ENCODE assay signal across 10 mouse cellular contexts in the genomic region with DNA sequence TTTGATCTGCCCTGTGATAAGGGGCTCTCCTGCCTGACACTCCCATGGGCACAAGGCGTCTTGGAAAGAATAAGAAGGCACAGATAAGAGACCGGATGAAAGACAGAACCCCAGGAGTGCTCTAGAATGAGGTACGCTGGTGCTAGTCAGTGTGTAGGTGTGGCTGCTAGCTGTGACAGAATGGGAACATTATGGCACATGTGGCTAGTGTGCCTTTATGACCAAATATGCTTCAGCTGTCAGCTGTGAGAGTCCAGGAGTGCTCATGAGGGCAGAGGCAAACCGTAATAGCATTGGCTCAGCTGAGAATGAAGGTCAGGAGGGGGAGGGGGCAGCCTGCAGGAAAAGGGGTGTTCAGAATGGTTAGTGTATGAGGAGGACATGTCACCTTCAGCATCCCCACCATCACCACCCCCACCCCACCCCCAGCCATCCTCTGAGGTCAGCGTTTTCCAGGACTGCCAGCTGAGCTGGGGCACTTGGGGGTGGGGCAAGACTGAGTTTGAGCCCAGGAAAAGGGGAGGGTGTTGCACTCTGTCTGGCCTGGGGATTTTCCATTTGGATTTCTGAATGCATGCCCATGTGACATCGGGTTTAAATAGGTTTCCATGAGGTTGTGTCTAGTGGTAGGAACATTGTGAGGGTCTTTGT. TPM values are rescaled to one million over a fixed set of nuclear protein-coding genes. Genes with fewer than 3 reads are reported as not detected.
DNase-seq lines count a peak whose midpoint lies in the region; ATAC-seq lines count a peak whose summit lies in the region.
"Had no signal": no experiment of that assay in that cellular context is flagged by ENCODE, and none has a peak within 500 bp of the region (broad histone marks: within the 10 kb centered on the region; RNA-seq: fewer than 3 reads in every experiment).

No protein-coding gene starts in this region.

- no peaks in the 10 kb centered on the region for H3K36me3 ChIP-seq in neural tube, embryonic 13.5 days
- H3K36me3 ChIP-seq in stomach, embryonic 16.5 days (ENCODE audit: control insufficient read depth, insufficient read depth, low read length), result no peaks in the 10 kb centered on the region

- no peaks in the 10 kb centered on the region for H3K27me3 ChIP-seq in neural tube, embryonic 13.5 days
- no peaks in the 10 kb centered on the region for H3K27me3 ChIP-seq in stomach, embryonic 16.5 days (ENCODE audit: control insufficient read depth, insufficient read depth, low read length)

- no peak overlapping the region for H3K4me3 ChIP-seq in neural tube, embryonic 13.5 days
- no peak overlapping the region for H3K4me3 ChIP-seq in stomach, embryonic 16.5 days (replicated peaks; ENCODE audit: low read length)

- H3K9ac ChIP-seq in neural tube, embryonic 13.5 days, result no peak overlapping the region
- no peak overlapping the region for H3K9ac ChIP-seq in stomach, embryonic 16.5 days (ENCODE audit: low read length)

- peak; percentile 86 for DNase-seq in cerebellum, adult 11-12 months
- no peak for DNase-seq in neural tube, embryonic 10.5 days (ENCODE audit: extremely low spot score, low spot score)
- peak; percentile 67 for DNase-seq in kidney, postnatal 10 days
- no peak for DNase-seq in layer of hippocampus, postnatal 25 days (ENCODE audit: extremely low spot score in 1 of 2, low spot score in 1 of 2)

- peaks cover 28% of the 10 kb centered on the region for H3K4me1 ChIP-seq in neural tube, embryonic 13.5 days (replicated peaks)
- peaks cover 24% of the 10 kb centered on the region for H3K4me1 ChIP-seq in stomach, embryonic 16.5 days (ENCODE audit: control insufficient read depth, insufficient read depth, low read length)

- 59% methylated on average over 6 of the region's 6 CpGs for WGBS in neural tube, embryonic 13.5 days
- 38% methylated on average over 6 of the region's 6 CpGs for WGBS in stomach, embryonic 16.5 days

- H3K4me2 ChIP-seq in neural tube, embryonic 13.5 days, result no peak overlapping the region
- no peak overlapping the region for H3K4me2 ChIP-seq in stomach, embryonic 16.5 days (ENCODE audit: low read depth, low read length)

- peak overlapping the region; percentile 13; the same call in 1 of the 2 replicates for H3K27ac ChIP-seq in neural tube, embryonic 13.5 days (replicated peaks)
- H3K27ac ChIP-seq in stomach, embryonic 16.5 days (ENCODE audit: low read length), result peak overlapping the region; percentile 60

- no peaks in the 10 kb centered on the region for H3K9me3 ChIP-seq in neural tube, embryonic 13.5 days
- no peaks in the 10 kb centered on the region for H3K9me3 ChIP-seq in stomach, embryonic 16.5 days (replicated peaks; ENCODE audit: control insufficient read depth, low read length)

- ATAC-seq in cerebellum, adult (ENCODE audit: insufficient number of reproducible peaks, low FRiP score, low TSS enrichment), result no peak
- ATAC-seq in neural tube, embryonic 13.5 days (ENCODE audit: low read depth), result no peak
- 0 out of 2 replicates have a peak, but pooled peaks have one; percentile 19 for ATAC-seq in stomach, embryonic 16.5 days (ENCODE audit: insufficient read depth, low FRiP score)
- ATAC-seq in monocyte, adult 5-6 weeks (replicated peaks; ENCODE audit: insufficient number of reproducible peaks, low FRiP score, low TSS enrichment, poor library complexity, severe bottlenecking), result no peak

RNA-seq across cellular contexts. Expression of a gene that starts 1.4 kb away (rescaled TPM):
- polyA plus RNA-seq in neural tube, embryonic 13.5 days (2015; fragmentation: Nextera tagmentation; extraction: Ambion mirVana), result not detected in 2 replicates
- polyA plus RNA-seq in stomach, embryonic 16.5 days (2015; fragmentation: Nextera tagmentation; extraction: Ambion mirVana), result not detected in 2 replicates
- 0.76 TPM in 1 of 3 replicates, not detected in the others for total RNA-seq in monocyte, adult 5-6 weeks (2017)
- 1 to 10 TPM in 1 of 2 experiments, not detected in 1; 2.9 TPM for total RNA-seq in layer of hippocampus, postnatal 25 days (2021)
- polyA plus RNA-seq: intestine, embryonic 14.5 days; neural tube, embryonic 11.5 days had no signal

RNA-seq across cellular contexts. Expression of a gene that starts 1.4 kb away (rescaled TPM):
- not detected in 2 replicates for polyA plus RNA-seq in neural tube, embryonic 13.5 days (2015; fragmentation: Nextera tagmentation; extraction: Ambion mirVana)
- not detected in 2 replicates for polyA plus RNA-seq in stomach, embryonic 16.5 days (2015; fragmentation: Nextera tagmentation; extraction: Ambion mirVana)
- total RNA-seq in monocyte, adult 5-6 weeks (2017), result not detected in 3 replicates
- not detected for total RNA-seq in layer of hippocampus, postnatal 25 days (2021)
- polyA plus RNA-seq: intestine, embryonic 14.5 days; neural tube, embryonic 11.5 days had no signal

RNA-seq across cellular contexts. Expression of a gene that starts 7.2 kb away (rescaled TPM):
- polyA plus RNA-seq in neural tube, embryonic 13.5 days (2015; fragmentation: Nextera tagmentation; extraction: Ambion mirVana), result not detected in 2 replicates
- 76.4 and 99.5 TPM in 2 replicates for polyA plus RNA-seq in stomach, embryonic 16.5 days (2015; fragmentation: Nextera tagmentation; extraction: Ambion mirVana)
- total RNA-seq in monocyte, adult 5-6 weeks (2017), result not detected in 3 replicates
- total RNA-seq in layer of hippocampus, postnatal 25 days (2021), result not detected

RNA-seq across cellular contexts. Expression of a gene that starts 23.5 kb away (rescaled TPM):
- 1.7 and 2.0 TPM in 2 replicates for polyA plus RNA-seq in neural tube, embryonic 13.5 days (2015; fragmentation: Nextera tagmentation; extraction: Ambion mirVana)
- 2.6 and 3.0 TPM in 2 replicates for polyA plus RNA-seq in stomach, embryonic 16.5 days (2015; fragmentation: Nextera tagmentation; extraction: Ambion mirVana)
- total RNA-seq in monocyte, adult 5-6 weeks (2017), result 0.19 TPM in 1 of 3 replicates, not detected in the others
- total RNA-seq in layer of hippocampus, postnatal 25 days (2021), result 10 to 100 TPM; 19.7 to 23.7 TPM

RNA-seq across cellular contexts. Expression of a gene that starts 46.8 kb away (rescaled TPM):
- polyA plus RNA-seq in neural tube, embryonic 13.5 days (2015; fragmentation: Nextera tagmentation; extraction: Ambion mirVana), result 72.3 and 78.9 TPM in 2 replicates
- polyA plus RNA-seq in stomach, embryonic 16.5 days (2015; fragmentation: Nextera tagmentation; extraction: Ambion mirVana), result 12.3 and 12.6 TPM in 2 replicates
- 0.87 to 2.9 TPM in 2 of 3 replicates, not detected in the other for total RNA-seq in monocyte, adult 5-6 weeks (2017)
- total RNA-seq in layer of hippocampus, postnatal 25 days (2021), result 10 to 100 TPM; 40.1 to 41.7 TPM

Comparison
In these comparisons a context has a peak if more than half of its experiments do, and no peak if none do; other contexts are left out.
1. DNase-seq: peak in cerebellum, adult 11-12 months (single experiment) and kidney, postnatal 10 days (single experiment); none in neural tube, embryonic 10.5 days (single experiment) and layer of hippocampus, postnatal 25 days (0 of 2).